Mouse (Mus musculus) mouse embryonic stem cell (cell line): Measurements from ENCODE around the gene Ehbp1.

Experiments used
- in situ Hi-C, 2 experiments: fragments of 300-500 bp; cut with MboI; formaldehyde crosslinking; loops; 1 replicate in 1 of 2; 3 replicates in 1 of 2; pipeline ENCODE4 v1.14.3; 2019 to 2020; ENCODE audit warnings: low sequenced_read_pairs in 2 of 2, low pct_unique_long_range_greater_than_20kb in 1 of 2, mixed read lengths in 1 of 2; ENCODE audit not compliant: unreplicated experiment in 1 of 2

Ehbp1 gene

DNA sequence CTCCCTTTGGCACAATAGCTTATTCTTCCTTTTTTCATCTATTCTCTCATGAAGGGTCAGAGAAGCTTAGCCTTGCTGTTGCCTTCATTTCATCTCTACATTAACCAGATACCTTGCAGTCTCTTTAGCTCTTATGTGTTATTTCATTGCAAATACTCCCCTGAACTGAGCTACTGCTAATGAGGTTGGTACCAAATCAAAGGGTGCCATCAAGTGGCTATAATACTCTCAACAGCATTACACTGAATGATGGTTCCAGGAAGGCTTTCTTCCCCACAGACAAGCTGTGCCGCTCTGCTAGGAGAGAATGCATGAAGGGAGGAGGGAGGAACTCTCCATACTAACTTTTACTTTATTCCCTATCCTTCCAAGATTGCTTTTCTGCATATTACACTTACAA is 135.5 kb downstream of the Ehbp1 start:
- in situ Hi-C loops = no loop called here

DNA sequence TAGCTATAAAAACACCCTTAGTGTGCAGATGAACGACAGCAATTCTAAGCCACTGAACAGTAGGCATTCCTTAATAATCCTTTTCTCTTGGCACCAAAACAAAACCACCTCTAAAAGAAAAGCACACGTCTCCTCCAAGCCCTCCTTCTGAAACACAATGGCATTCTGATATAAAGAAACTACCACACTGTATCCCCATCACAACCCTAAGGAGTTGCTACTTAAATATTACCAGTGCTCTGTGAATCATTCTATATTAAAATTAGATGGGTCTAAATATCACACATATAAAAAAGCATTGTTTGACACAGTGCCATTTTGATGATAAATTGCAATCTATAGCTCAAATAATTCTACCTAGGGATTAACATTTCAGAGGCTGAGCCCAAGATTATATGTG is 135.9 kb downstream of the Ehbp1 start:
- in situ Hi-C loops = no loop called here

DNA sequence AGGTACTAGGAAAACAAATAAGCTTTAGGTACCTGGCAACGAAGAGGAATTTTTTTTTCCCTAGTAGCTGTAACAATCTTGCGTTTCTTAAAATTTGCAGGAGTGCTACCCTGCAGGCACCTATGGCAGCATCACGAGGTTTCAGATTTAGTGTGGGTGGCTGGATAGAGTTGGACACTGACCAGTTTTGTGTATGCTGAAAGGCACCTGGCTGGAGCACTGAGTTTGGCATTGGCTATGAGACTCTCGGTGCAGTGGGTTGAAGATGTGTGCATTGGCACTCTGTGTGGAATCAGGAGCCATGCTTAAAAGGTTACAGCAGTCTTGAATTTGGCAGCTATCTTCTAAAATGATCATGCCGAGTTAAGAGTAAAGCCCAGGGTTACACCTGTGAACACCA is 138.7 kb downstream of the Ehbp1 start:
- in situ Hi-C loops = no loop called here

DNA sequence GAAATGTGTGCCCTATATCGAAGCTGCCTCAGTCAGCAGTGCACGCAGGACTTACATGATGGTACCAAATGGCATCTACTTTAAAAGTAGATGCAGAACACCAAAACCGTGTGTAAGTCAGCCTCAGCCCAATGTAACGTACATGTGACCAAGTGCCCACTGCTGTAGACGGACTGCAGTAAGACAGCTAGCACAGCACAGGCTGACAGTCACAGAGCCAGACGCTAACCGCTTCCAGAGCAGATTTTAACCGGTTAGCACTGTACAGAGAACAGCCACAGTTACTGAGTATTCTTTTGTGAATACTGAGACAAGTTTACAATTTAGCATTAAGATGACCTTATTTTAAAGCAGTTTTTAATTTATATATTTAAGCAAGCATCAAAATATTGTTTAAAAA is 141.0 kb downstream of the Ehbp1 start:
- in situ Hi-C loops = no loop called here

DNA sequence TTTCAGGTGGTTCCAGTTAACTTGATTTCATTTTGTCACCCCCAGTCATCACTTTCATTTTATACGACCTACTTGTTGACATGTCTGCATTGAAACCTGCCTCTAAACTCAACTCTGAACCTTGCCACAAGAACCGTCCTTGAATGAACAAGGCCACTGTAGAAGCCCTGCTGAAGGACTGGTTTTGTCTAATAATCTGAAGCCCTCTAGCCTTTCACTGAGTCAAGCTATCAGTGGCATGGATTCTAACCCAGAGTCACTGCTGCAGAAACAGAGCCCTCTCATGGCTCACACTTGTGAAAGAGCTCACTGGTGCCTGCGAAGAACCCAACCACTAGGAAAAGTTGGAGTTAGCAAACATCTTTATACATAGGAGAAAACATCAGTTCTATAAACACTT is 142.2 kb downstream of the Ehbp1 start:
- in situ Hi-C loops = no loop called here

DNA sequence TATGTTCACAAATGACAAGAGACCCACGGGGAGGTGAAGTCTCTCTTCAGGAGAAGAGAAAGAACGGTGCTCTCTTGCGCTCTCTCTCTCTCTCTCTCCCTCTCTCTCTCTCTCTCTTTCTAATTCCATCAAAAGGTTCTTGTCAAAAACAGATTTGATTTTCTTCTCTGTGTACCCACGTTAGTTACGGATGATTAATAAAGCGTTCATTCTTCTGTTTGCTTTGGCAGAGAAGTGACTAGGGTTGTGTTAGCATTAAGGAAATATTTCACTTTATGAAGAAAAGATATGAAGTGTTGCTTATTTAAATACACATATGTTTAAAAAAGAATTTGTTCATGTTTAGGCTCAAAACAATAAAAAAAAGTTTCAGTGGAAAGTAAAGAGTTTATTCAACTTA is 143.7 kb downstream of the Ehbp1 start:
- in situ Hi-C loops = no loop called here

DNA sequence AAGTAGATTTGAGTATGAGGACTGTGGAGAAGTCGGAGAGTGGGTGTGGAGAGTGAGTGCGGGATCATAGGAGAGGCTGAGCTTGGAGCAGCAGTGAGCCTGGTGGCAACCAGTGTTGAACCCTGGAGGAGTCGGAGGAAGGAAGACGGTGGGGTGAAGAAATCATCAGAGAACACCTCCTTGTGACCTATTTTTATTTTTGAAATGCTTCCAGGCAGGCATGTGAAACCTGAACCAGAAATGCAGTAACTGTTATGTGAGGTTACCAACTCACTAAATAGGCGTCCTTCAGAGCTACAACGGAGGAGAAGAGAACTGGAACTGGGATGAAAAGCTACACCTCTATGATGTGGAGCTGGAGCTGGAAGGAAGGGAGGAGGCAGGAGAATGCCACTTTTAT is 144.2 kb downstream of the Ehbp1 start:
- in situ Hi-C loops = no loop called here

DNA sequence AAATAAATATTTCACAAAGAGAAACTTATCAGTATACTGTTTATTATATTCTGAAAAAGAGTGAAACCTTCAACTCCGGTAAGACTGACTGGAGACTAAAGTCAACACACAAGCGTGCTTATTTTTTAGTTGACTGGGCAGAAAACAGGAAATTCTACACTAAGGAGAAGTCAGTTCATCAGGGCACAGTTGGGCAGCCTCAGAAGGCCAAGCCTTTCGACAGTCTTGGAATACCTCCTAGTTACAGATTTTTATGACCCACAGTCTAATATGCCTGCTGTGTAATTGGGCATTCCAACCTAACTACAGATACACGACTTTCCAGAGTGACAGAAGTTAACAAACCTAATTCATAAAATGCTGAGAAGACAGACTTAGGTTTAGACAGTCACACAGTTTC is 145.3 kb downstream of the Ehbp1 start:
- in situ Hi-C loops = no loop called here

DNA sequence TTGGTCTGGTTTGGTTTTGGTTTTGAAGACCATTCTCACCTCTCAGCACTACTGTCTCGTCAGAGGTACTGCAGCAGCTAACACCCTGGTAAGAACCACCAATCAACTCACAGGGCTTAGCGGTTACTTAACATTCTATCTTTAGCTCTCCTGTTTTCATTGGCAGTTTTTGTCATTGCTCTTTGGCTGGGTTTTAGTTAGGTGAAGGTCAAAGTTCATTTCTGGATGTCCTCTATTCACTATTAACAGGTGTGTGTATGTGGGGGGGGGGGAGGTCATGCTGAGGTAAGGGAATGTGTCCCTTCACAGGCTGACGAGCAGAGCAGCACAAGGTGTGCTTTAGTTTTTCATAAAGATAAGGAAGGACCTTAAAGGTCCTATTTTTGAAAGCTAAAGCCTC is 147.5 kb downstream of the Ehbp1 start:
- in situ Hi-C loops = no loop called here

DNA sequence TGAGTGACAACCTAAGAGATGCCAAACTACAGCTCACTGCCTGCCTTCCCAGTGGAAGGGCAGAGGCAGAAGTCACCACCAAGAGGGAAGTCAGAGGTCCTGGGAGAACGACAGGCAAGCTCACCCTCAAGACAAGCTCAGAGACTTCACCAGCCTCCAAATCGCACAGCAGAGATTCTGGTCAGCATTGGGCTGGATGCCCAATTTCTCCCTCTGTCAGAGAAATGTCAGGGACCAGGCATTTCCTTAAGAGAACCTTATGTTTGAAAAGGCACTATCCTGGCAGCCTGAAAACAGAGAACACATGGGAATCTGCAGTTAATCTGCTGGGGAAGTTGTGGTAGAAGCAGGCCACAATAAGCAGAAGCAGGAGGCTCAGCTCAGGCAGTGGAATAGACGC is 151.5 kb downstream of the Ehbp1 start:
- in situ Hi-C loops = no loop called here

DNA sequence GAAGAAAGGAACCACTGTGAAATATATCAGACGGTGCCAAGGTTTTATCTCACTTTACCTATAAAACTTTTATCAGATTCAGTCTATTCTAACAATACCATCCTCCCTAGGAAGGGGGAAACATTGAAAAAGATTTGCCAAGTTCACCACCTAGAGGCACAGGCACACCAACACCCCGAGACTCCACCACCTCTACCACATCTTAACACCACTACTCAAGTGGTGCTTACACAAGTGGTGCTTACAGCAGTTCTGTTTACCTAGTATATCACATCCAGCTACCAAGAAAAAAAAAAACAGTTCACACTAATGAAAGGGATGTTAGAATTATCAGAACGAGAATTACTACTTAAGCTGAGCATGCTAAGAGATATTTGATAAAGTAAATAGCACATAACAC is 152.1 kb downstream of the Ehbp1 start:
- in situ Hi-C loops = no loop called here

DNA sequence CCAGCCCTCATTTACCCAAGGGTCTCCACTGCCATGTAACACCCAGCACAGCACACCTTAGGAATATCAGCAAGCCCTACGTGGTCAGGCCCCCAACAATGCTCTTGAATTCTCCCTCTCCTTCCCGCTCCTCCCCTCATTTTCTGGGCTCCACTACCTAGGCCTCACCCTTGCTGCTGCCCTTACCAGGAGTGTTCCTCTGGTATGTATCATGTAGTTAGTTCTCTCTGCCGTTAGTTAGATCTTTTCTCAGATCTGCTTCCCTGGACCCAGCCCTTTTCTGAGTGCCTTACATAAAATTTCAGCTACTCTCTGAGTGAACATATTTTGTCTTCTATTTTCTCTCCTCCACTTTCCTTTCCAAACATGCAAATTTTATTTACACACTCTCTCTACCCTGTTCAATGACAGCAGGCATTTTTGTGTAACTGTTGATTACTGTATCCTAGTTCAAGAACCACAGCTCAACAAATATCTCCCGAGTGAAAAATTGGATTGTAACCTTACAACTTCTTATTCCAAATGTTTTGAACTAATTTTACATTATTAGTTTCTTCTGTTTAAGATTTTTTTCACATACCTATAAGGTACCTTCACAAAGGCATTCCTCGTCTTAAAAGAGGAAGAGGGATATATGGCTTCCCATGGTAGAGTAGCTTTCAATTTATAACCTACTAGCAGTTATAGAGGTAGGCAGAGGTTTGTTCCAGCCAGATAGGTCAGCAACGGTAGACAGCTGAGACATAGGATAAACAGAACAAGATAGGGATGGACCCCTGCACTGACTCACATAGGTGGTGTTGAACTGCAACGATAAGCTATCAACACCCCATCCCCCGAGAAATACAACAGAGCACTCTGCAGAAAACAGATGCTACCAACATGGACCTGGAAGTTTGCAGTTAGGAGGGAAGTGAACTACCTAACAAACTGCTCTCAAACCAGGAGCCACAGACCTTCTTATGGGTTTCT is 160.3 kb downstream of the Ehbp1 start:
- in situ Hi-C loops = no loop called here

DNA sequence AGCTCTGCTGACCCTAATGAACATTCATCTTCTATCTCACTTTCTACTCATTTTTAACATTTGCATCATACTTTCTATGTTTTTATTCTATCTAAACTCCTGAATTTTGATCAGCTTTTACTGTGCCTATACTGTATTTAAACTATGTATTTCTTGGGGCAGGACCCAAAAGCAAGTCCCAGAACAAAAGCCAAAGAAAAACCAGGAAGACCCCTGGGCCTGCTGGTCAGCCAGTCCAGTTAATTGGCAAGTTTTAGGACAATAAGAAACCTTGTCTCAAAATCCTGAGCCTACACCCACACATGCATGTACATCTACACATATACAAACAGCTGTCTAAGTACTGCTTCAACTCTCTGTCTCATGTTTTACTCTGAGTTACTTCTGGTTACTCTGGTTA is 161.9 kb downstream of the Ehbp1 start:
- in situ Hi-C loops = no loop called here

DNA sequence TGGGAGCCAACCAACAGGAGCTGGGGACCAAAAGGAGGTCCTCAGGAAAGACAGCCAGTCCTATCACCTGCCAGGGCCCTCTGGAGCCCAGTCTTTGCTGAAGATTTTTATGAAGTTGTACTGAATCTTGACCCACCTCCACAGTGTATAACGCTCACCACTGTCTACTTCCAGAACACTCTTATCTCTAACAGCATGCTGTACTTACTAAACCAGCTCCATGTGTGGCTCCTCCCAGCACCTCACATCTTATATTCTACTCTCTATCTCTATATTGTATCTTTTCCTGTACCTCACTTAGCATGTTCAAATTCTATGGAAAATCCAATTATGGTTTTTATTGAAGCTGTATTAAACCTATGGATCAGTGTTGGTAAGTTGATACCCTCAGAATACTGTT is 163.5 kb downstream of the Ehbp1 start:
- in situ Hi-C loops = no loop called here

DNA sequence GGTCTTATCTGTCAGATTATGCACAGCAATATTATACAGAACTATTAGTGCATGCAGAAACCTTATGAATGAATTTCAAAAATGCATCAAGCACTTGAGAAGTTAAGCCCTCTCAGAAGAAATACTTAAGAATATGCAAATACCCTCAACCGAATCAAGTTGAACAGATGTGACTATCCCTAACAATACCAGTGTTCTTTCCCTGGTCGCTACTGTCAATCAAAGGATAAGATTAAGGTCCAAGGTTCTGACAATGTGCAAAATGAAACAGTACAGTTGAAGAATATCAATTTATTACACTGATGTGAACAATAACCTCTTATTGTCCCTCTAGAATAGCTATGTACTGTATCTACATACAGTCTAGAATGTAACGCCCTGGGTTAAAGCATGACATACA is 167.8 kb downstream of the Ehbp1 start:
- in situ Hi-C loops = no loop called here

DNA sequence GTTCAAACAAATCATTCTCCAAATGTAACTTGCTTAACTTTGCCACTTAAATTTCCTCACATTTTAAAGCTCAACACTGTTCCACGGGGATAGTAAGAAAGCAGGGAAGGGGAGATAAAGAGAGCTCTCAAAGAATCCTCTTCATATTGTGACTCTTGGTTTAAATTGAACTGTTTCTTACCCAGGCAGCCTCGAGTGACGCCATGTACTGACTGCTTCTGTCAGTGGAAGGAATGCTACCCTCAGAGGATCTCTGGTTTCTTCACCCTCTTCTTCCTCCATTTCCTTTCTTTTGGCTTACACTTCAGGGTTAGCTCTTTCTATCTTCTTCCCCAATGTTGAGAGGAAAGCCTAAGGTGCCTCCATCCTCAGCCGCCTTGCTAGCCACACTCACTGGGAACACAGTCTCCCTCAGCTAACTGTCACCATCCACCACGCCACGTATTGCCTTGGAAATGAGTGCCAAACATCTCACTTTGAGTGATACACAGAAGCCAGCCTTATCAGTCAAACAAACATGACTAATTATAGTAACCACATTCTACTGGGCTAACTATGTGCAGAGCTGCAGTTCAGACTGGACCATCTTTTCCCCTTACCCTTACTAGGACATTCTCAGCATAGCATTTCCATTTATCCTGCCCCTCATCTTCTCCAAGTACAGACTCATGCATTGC is 171.0 kb downstream of the Ehbp1 start:
- in situ Hi-C loops = no loop called here

DNA sequence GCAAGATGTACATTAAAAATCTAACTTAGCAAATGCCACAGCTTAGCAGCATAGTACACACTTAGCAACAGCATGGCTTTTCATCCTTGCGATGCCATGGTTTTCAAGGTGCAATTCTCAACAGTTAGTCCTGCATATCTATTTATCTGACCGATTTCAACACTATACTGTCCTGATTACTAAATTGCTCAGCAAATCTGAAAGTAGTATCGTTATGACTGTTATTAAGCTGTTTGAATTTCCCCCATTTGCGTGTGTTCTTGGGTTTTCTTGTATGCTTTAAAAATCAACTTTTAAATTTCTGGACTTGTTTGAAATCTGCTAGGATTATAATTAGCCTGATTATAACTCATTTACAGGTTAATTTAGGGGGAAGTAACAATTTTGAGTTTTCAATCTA is 184.2 kb downstream of the Ehbp1 start:
- in situ Hi-C loops = no loop called here

DNA sequence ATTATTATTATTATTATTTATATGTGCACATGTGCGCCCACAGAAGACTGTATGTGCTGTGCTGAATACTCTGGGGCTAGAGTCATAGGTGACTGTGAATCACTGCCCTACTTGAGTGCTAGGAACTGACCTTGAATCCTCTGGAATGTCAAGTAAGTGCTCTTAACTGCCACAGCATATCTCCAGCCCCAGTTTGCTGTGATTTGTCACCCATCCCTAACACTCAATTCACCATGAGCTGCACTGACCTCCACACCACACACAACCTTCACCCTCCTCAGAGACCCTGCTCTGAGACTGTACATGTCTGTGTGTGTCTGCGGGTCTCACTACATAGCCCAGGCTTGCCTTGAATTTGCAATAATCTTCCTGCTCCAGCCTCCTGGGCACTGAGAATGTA is 185.9 kb downstream of the Ehbp1 start:
- in situ Hi-C loops = no loop called here

DNA sequence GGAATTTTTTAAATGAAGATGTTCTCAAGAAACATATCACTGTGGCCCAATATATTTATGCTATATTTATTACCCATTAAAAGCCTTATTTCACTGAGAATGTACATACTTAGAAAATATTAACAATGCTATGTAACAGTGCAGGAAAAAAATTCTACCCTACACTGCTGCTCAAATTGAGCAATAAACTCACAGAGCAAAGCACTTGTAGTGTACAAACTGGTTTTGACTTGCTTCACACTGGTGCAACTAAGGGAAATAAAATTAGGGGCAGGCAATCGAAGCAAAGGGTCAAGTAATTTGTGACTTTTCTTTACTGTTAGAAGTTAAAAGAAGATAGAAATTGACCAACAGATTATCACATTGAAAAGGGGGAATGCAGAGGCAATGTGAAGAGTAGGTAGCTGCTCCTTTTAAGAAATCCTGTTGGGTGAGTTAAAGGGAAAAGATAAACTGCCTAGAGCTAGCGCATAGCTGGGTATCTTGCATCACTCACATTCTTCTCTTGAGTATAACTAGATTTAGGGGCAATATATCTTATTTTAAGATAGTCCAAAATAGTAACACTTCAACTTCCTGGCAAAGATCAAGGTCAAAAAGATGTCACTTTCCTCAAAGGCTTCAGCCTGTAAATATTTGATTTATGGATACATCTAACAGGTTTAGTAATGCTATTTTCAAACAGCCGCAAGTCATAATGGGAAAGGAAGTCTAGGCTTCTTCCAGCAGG is 186.6 kb downstream of the Ehbp1 start:
- in situ Hi-C loops = no loop called here
